Mouse (Mus musculus): Measurements from ENCODE around the gene Pakap.

- TF ChIP-seq GATA1 (IDR thresholded peaks at IDR 0.05; ENCODE audit: borderline replicate concordance, low read length) (no peak), FLI1 (IDR thresholded peaks at IDR 0.05; ENCODE audit: low read length) (no peak)
These were observed 122.0 kb downstream of the Pakap start for GRCm38 (mm10) chr4:57690001-57690400.

All from megakaryocyte, embryonic 14.5 days (primary cell).